Mouse (Mus musculus): ENCODE measurements around the gene Prom2. TPM values are rescaled to one million over a fixed set of nuclear protein-coding genes. Genes with fewer than 3 reads are reported as not detected.

Gene Prom2
- polyA plus RNA-seq, 1 experiment from 2014 or later, result 21.1 TPM

GRCm38 (mm10) chr2:127506131-127506632, 35.1 kb downstream of the Prom2 start:
- Histone ChIP-seq H3K4me2 (ENCODE audit: low read depth, low read length) (no peak overlapping the region), H3K4me1 (ENCODE audit: control insufficient read depth, insufficient read depth, low read length) (0 out of 2 replicates have a peak, but pooled peaks cover 7% of the 10 kb centered on the region), H3K36me3 (ENCODE audit: control insufficient read depth, insufficient read depth, low read length) (no peaks in the 10 kb centered on the region), H3K27ac (ENCODE audit: low read length) (peak overlapping the region; percentile 83), H3K9me3 (replicated peaks; ENCODE audit: control insufficient read depth, low read length) (no peaks in the 10 kb centered on the region), H3K4me3 (replicated peaks; ENCODE audit: low read length) (no peak overlapping the region), H3K27me3 (ENCODE audit: control insufficient read depth, insufficient read depth, low read length) (no peaks in the 10 kb centered on the region), H3K9ac (ENCODE audit: low read length) (no peak overlapping the region)
- 73% methylated on average over 6 of the region's 6 CpGs for WGBS
- ATAC-seq (ENCODE audit: insufficient read depth, low FRiP score), result no peak

- Histone ChIP-seq H3K9ac (ENCODE audit: low read length) (no peak overlapping the region), H3K27ac (ENCODE audit: low read length) (peak overlapping the region; percentile 75), H3K4me2 (ENCODE audit: low read depth, low read length) (no peak overlapping the region), H3K9me3 (replicated peaks; ENCODE audit: control insufficient read depth, low read length) (no peaks in the 10 kb centered on the region), H3K4me1 (ENCODE audit: control insufficient read depth, insufficient read depth, low read length) (0 out of 2 replicates have a peak, but pooled peaks cover 7% of the 10 kb centered on the region), H3K4me3 (replicated peaks; ENCODE audit: low read length) (no peak overlapping the region), H3K36me3 (ENCODE audit: control insufficient read depth, insufficient read depth, low read length) (no peaks in the 10 kb centered on the region), H3K27me3 (ENCODE audit: control insufficient read depth, insufficient read depth, low read length) (no peaks in the 10 kb centered on the region)
- 40% methylated on average over 4 of the region's 4 CpGs for WGBS
- no peak for ATAC-seq (ENCODE audit: insufficient read depth, low FRiP score)
Observed at GRCm38 (mm10) chr2:127505196-127505595, 36.1 kb downstream of the Prom2 start.

- H3K4me1 ChIP-seq (ENCODE audit: control insufficient read depth, insufficient read depth, low read length), result 0 out of 2 replicates have a peak, but pooled peaks cover 7% of the 10 kb centered on the region
- H3K27ac ChIP-seq (ENCODE audit: low read length), result no peak overlapping the region
- H3K4me3 ChIP-seq (replicated peaks; ENCODE audit: low read length), result no peak overlapping the region
- no peak overlapping the region for H3K9ac ChIP-seq (ENCODE audit: low read length)
- H3K4me2 ChIP-seq (ENCODE audit: low read depth, low read length), result no peak overlapping the region
- ATAC-seq (ENCODE audit: insufficient read depth, low FRiP score), result no peak
- no peaks in the 10 kb centered on the region for H3K9me3 ChIP-seq (replicated peaks; ENCODE audit: control insufficient read depth, low read length)
- H3K36me3 ChIP-seq (ENCODE audit: control insufficient read depth, insufficient read depth, low read length), result no peaks in the 10 kb centered on the region
- H3K27me3 ChIP-seq (ENCODE audit: control insufficient read depth, insufficient read depth, low read length), result no peaks in the 10 kb centered on the region
- WGBS, result 52% methylated on average over 8 of the region's 8 CpGs
Observed at GRCm38 (mm10) chr2:127503751-127504549, 37.3 kb downstream of the Prom2 start.

- Histone ChIP-seq H3K27ac (ENCODE audit: low read length) (no peak overlapping the region), H3K4me3 (replicated peaks; ENCODE audit: low read length) (no peak overlapping the region), H3K4me2 (ENCODE audit: low read depth, low read length) (no peak overlapping the region), H3K9me3 (replicated peaks; ENCODE audit: control insufficient read depth, low read length) (no peaks in the 10 kb centered on the region), H3K27me3 (ENCODE audit: control insufficient read depth, insufficient read depth, low read length) (no peaks in the 10 kb centered on the region), H3K9ac (ENCODE audit: low read length) (no peak overlapping the region), H3K4me1 (ENCODE audit: control insufficient read depth, insufficient read depth, low read length) (no peaks in the 10 kb centered on the region), H3K36me3 (ENCODE audit: control insufficient read depth, insufficient read depth, low read length) (no peaks in the 10 kb centered on the region)
- WGBS, result 49% methylated on average over 7 of the region's 7 CpGs
- no peak for ATAC-seq (ENCODE audit: insufficient read depth, low FRiP score)
Observed at GRCm38 (mm10) chr2:127501061-127501460, 40.2 kb downstream of the Prom2 start.

GRCm38 (mm10) chr2:127498750-127499149, 42.5 kb downstream of the Prom2 start:
- H3K36me3 ChIP-seq (ENCODE audit: control insufficient read depth, insufficient read depth, low read length), result no peaks in the 10 kb centered on the region
- no peak overlapping the region for H3K27ac ChIP-seq (ENCODE audit: low read length)
- no peak overlapping the region for H3K4me3 ChIP-seq (replicated peaks; ENCODE audit: low read length)
- H3K27me3 ChIP-seq (ENCODE audit: control insufficient read depth, insufficient read depth, low read length), result no peaks in the 10 kb centered on the region
- no peak overlapping the region for H3K9ac ChIP-seq (ENCODE audit: low read length)
- no peaks in the 10 kb centered on the region for H3K4me1 ChIP-seq (ENCODE audit: control insufficient read depth, insufficient read depth, low read length)
- ATAC-seq (ENCODE audit: insufficient read depth, low FRiP score), result no peak
- H3K9me3 ChIP-seq (replicated peaks; ENCODE audit: control insufficient read depth, low read length), result no peaks in the 10 kb centered on the region
- WGBS, result 65% methylated on average over 8 of the region's 8 CpGs
- no peak overlapping the region for H3K4me2 ChIP-seq (ENCODE audit: low read depth, low read length)

- Histone ChIP-seq H3K9me3 (replicated peaks; ENCODE audit: control insufficient read depth, low read length) (no peaks in the 10 kb centered on the region), H3K4me1 (ENCODE audit: control insufficient read depth, insufficient read depth, low read length) (no peaks in the 10 kb centered on the region), H3K27ac (ENCODE audit: low read length) (no peak overlapping the region), H3K27me3 (ENCODE audit: control insufficient read depth, insufficient read depth, low read length) (no peaks in the 10 kb centered on the region), H3K36me3 (ENCODE audit: control insufficient read depth, insufficient read depth, low read length) (no peaks in the 10 kb centered on the region), H3K4me3 (replicated peaks; ENCODE audit: low read length) (no peak overlapping the region), H3K4me2 (ENCODE audit: low read depth, low read length) (no peak overlapping the region), H3K9ac (ENCODE audit: low read length) (no peak overlapping the region)
- WGBS, result 65% methylated on average over 1 of the region's 1 CpGs
- ATAC-seq (ENCODE audit: insufficient read depth, low FRiP score), result no peak
Observed at GRCm38 (mm10) chr2:127496321-127496720, 44.9 kb downstream of the Prom2 start.

GRCm38 (mm10) chr2:127484476-127485170, 56.6 kb downstream of the Prom2 start:
- no peaks in the 10 kb centered on the region for H3K9me3 ChIP-seq (replicated peaks; ENCODE audit: control insufficient read depth, low read length)
- peaks cover 24% of the 10 kb centered on the region for H3K4me1 ChIP-seq (ENCODE audit: control insufficient read depth, insufficient read depth, low read length)

GRCm38 (mm10) chr2:127483001-127483400, 58.3 kb downstream of the Prom2 start:
- H3K4me2 ChIP-seq (ENCODE audit: low read depth, low read length), result peak overlapping the region; percentile 89
- H3K9ac ChIP-seq (ENCODE audit: low read length), result peak overlapping the region; percentile 27
- peak overlapping the region; percentile 5; the same call in 1 of the 2 replicates for H3K27ac ChIP-seq (ENCODE audit: low read length)
- 0 out of 2 replicates have a peak, but pooled peaks have one; percentile 30 for ATAC-seq (ENCODE audit: insufficient read depth, low FRiP score)
- under 1% methylated on average over 21 of the region's 21 CpGs for WGBS
- H3K4me1 ChIP-seq (ENCODE audit: control insufficient read depth, insufficient read depth, low read length), result peaks cover 24% of the 10 kb centered on the region
- H3K27me3 ChIP-seq (ENCODE audit: control insufficient read depth, insufficient read depth, low read length), result peaks cover 51% of the 10 kb centered on the region
- no peaks in the 10 kb centered on the region for H3K36me3 ChIP-seq (ENCODE audit: control insufficient read depth, insufficient read depth, low read length)
- H3K4me3 ChIP-seq (replicated peaks; ENCODE audit: low read length), result peak overlapping the region; percentile 60
- no peaks in the 10 kb centered on the region for H3K9me3 ChIP-seq (replicated peaks; ENCODE audit: control insufficient read depth, low read length)

More at GRCm38 (mm10) chr2:127484476-127485170, 56.6 kb downstream of the Prom2 start:
- WGBS, result 9% methylated on average over 19 of the region's 19 CpGs
- Histone ChIP-seq H3K4me3 (replicated peaks; ENCODE audit: low read length) (peak overlapping the region; percentile 31), H3K9ac (ENCODE audit: low read length) (no peak overlapping the region), H3K36me3 (ENCODE audit: control insufficient read depth, insufficient read depth, low read length) (no peaks in the 10 kb centered on the region), H3K27ac (ENCODE audit: low read length) (no peak overlapping the region), H3K27me3 (ENCODE audit: control insufficient read depth, insufficient read depth, low read length) (peaks cover 49% of the 10 kb centered on the region), H3K4me2 (ENCODE audit: low read depth, low read length) (peak overlapping the region; percentile 49)
- ATAC-seq (ENCODE audit: insufficient read depth, low FRiP score), result peak; percentile 39

GRCm38 (mm10) chr2:127482533-127482911, 58.7 kb downstream of the Prom2 start:
- H3K27me3 ChIP-seq (ENCODE audit: control insufficient read depth, insufficient read depth, low read length), result peaks cover 51% of the 10 kb centered on the region
- WGBS, result under 1% methylated on average over 21 of the region's 21 CpGs
- no peaks in the 10 kb centered on the region for H3K9me3 ChIP-seq (replicated peaks; ENCODE audit: control insufficient read depth, low read length)
- peak overlapping the region; percentile 89 for H3K4me2 ChIP-seq (ENCODE audit: low read depth, low read length)
- H3K9ac ChIP-seq (ENCODE audit: low read length), result peak overlapping the region; percentile 67
- H3K4me3 ChIP-seq (replicated peaks; ENCODE audit: low read length), result peak overlapping the region; percentile 60
- no peaks in the 10 kb centered on the region for H3K36me3 ChIP-seq (ENCODE audit: control insufficient read depth, insufficient read depth, low read length)
- peaks cover 24% of the 10 kb centered on the region for H3K4me1 ChIP-seq (ENCODE audit: control insufficient read depth, insufficient read depth, low read length)
- peak overlapping the region; percentile 5; the same call in 1 of the 2 replicates for H3K27ac ChIP-seq (ENCODE audit: low read length)
- ATAC-seq (ENCODE audit: insufficient read depth, low FRiP score), result peak; percentile 90

Measured in stomach, embryonic 16.5 days (tissue).